Mouse (Mus musculus) lung, embryonic 16.5 days (tissue): ENCODE measurements around the gene Snx1. TPM values are rescaled to one million over a fixed set of nuclear protein-coding genes. Genes with fewer than 3 reads are reported as not detected.
A peak's percentile ranks its signal among the peaks of the same experiment; 100 is the strongest.

Experiments used
- ATAC-seq: fragments of 200-750 bp; cut with Nextera tagmentation; 2 replicates; pipeline ENCODE4 v1.8.0; 2017; ENCODE audit warnings: low read depth, mild to moderate bottlenecking, moderate library complexity
- H3K27ac ChIP-seq: fragments of 300-500 bp; sonication (generic); 2 replicates; pipeline ENCODE4 v1.5.1; 2014; ENCODE audit warnings: mild to moderate bottlenecking, control low read depth, low read length
- H3K27me3 ChIP-seq: fragments of 300-500 bp; sonication (generic); 2 replicates; pipeline ENCODE4 v1.6.1; 2014; ENCODE audit warnings: low read depth, low read length, mixed read lengths; ENCODE audit not compliant: control insufficient read depth, insufficient read depth
- H3K36me3 ChIP-seq: fragments of 300-500 bp; sonication (generic); 2 replicates; pipeline ENCODE4 v1.6.1; 2014; ENCODE audit warnings: low read length; ENCODE audit not compliant: control insufficient read depth, insufficient read depth
- H3K4me1 ChIP-seq: fragments of 300-500 bp; sonication (generic); replicated peaks from 2 replicates; pipeline ENCODE4 v1.6.1; 2014; ENCODE audit warnings: low read length, mixed read lengths; ENCODE audit not compliant: control insufficient read depth, insufficient read depth
- H3K4me2 ChIP-seq: fragments of 300-500 bp; sonication (generic); 2 replicates; pipeline ENCODE4 v1.6.1; 2014; ENCODE audit warnings: low read depth, low read length, control low read depth
- H3K4me3 ChIP-seq: fragments of 300-500 bp; sonication (generic); 2 replicates; pipeline ENCODE4 v1.5.1; 2014; ENCODE audit warnings: mild to moderate bottlenecking, low read length, control low read depth
- H3K9ac ChIP-seq: fragments of 300-500 bp; sonication (generic); 2 replicates; pipeline ENCODE4 v1.6.1; 2014; ENCODE audit warnings: low read length, control low read depth
- H3K9me3 ChIP-seq: fragments of 300-500 bp; sonication (generic); 2 replicates; pipeline ENCODE4 v1.6.1; 2016; ENCODE audit warnings: low read length; ENCODE audit not compliant: control insufficient read depth
- WGBS: fragments of 180-500 bp; shearing (Covaris S2); extraction: QIAGEN DNeasy Blood & Tissue Kit; methylation state at CpG from one replicate; pipeline ENCODE4 v1.1.7; 2014; 5-methylcytosine and 5-hydroxymethylcytosine counted together
- polyA plus RNA-seq: library from polyadenylated mRNA; unstranded; fragments of >200 nt; fragmentation: Nextera tagmentation; extraction: Ambion mirVana; gene quantifications from 2 replicates; pipeline ENCODE4 v1.2.1, GENCODE M21; 2015

Gene Snx1
- polyA plus RNA-seq, 1 experiment from 2014 or later, result 123 TPM

GRCm38 (mm10) chr9:66105168-66105567 lies 21.2 kb downstream of the Snx1 start:
- 84% methylated on average over 8 of the region's 8 CpGs for WGBS
- no peaks in the 10 kb centered on the region for H3K27me3 ChIP-seq
- H3K9me3 ChIP-seq, result no peaks in the 10 kb centered on the region
- no peak for ATAC-seq
- H3K9ac ChIP-seq, result no peak overlapping the region
- H3K27ac ChIP-seq, result no peak overlapping the region
- no peaks in the 10 kb centered on the region for H3K4me1 ChIP-seq
- H3K36me3 ChIP-seq, result peaks cover 34% of the 10 kb centered on the region
- H3K4me3 ChIP-seq, result no peak overlapping the region
- H3K4me2 ChIP-seq, result no peak overlapping the region

GRCm38 (mm10) chr9:66104601-66105000 lies 21.8 kb downstream of the Snx1 start:
- 94% methylated on average over 4 of the region's 4 CpGs for WGBS
- H3K4me3 ChIP-seq, result no peak overlapping the region
- H3K36me3 ChIP-seq, result peaks cover 34% of the 10 kb centered on the region
- H3K4me1 ChIP-seq, result no peaks in the 10 kb centered on the region
- no peak overlapping the region for H3K27ac ChIP-seq
- no peaks in the 10 kb centered on the region for H3K27me3 ChIP-seq
- no peak overlapping the region for H3K4me2 ChIP-seq
- no peak for ATAC-seq
- H3K9ac ChIP-seq, result no peak overlapping the region
- H3K9me3 ChIP-seq, result no peaks in the 10 kb centered on the region

GRCm38 (mm10) chr9:66102668-66103067 lies 23.7 kb downstream of the Snx1 start:
- Histone ChIP-seq H3K27ac (no peak overlapping the region), H3K4me1 (no peaks in the 10 kb centered on the region), H3K27me3 (no peaks in the 10 kb centered on the region), H3K9me3 (no peaks in the 10 kb centered on the region), H3K36me3 (peaks cover 27% of the 10 kb centered on the region), H3K4me3 (no peak overlapping the region), H3K4me2 (no peak overlapping the region), H3K9ac (no peak overlapping the region)
- no peak for ATAC-seq
- WGBS, result 90% methylated on average over 6 of the region's 6 CpGs

- Histone ChIP-seq H3K27ac (no peak overlapping the region), H3K9me3 (no peaks in the 10 kb centered on the region), H3K36me3 (peaks cover 26% of the 10 kb centered on the region), H3K9ac (no peak overlapping the region), H3K4me2 (no peak overlapping the region), H3K4me1 (no peaks in the 10 kb centered on the region), H3K27me3 (no peaks in the 10 kb centered on the region), H3K4me3 (no peak overlapping the region)
- no peak for ATAC-seq
- WGBS, result 80% methylated on average over 8 of the region's 8 CpGs
Observed at GRCm38 (mm10) chr9:66101577-66101976, 24.8 kb downstream of the Snx1 start.

GRCm38 (mm10) chr9:66092664-66093063 lies 33.7 kb downstream of the Snx1 start:
- Histone ChIP-seq H3K9ac (no peak overlapping the region; the same call in 1 of the 2 replicates), H3K9me3 (no peaks in the 10 kb centered on the region), H3K27me3 (no peaks in the 10 kb centered on the region), H3K4me2 (no peak overlapping the region; the same call in 1 of the 2 replicates), H3K27ac (peak overlapping the region; percentile 65), H3K4me1 (peaks cover 20% of the 10 kb centered on the region), H3K4me3 (no peak overlapping the region), H3K36me3 (peaks cover 40% of the 10 kb centered on the region)
- WGBS, result 38% methylated on average over 2 of the region's 2 CpGs
- peak; percentile 15; the same call in 1 of the 2 replicates for ATAC-seq

- no peaks in the 10 kb centered on the region for H3K27me3 ChIP-seq
- H3K27ac ChIP-seq, result peak overlapping the region; percentile 65
- no peak overlapping the region; the same call in 1 of the 2 replicates for H3K9ac ChIP-seq
- no peak overlapping the region for H3K4me2 ChIP-seq
- peaks cover 43% of the 10 kb centered on the region for H3K36me3 ChIP-seq
- ATAC-seq, result peak; percentile 78
- H3K9me3 ChIP-seq, result no peaks in the 10 kb centered on the region
- WGBS, result 32% methylated on average over 6 of the region's 6 CpGs
- H3K4me3 ChIP-seq, result no peak overlapping the region
- H3K4me1 ChIP-seq, result peaks cover 20% of the 10 kb centered on the region
Observed at GRCm38 (mm10) chr9:66091327-66092231, 34.8 kb downstream of the Snx1 start.

GRCm38 (mm10) chr9:66090593-66091244 lies 35.7 kb downstream of the Snx1 start:
- Histone ChIP-seq H3K27ac (peak overlapping the region; percentile 65), H3K4me1 (peaks cover 20% of the 10 kb centered on the region), H3K4me2 (no peak overlapping the region), H3K4me3 (no peak overlapping the region), H3K9ac (no peak overlapping the region), H3K9me3 (no peaks in the 10 kb centered on the region), H3K36me3 (peaks cover 38% of the 10 kb centered on the region), H3K27me3 (no peaks in the 10 kb centered on the region)
- no peak for ATAC-seq
- WGBS, result 67% methylated on average over 13 of the region's 13 CpGs

GRCm38 (mm10) chr9:66088411-66088810 lies 38.0 kb downstream of the Snx1 start:
- H3K27me3 ChIP-seq, result no peaks in the 10 kb centered on the region
- H3K4me3 ChIP-seq, result no peak overlapping the region
- H3K9me3 ChIP-seq, result no peaks in the 10 kb centered on the region
- no peak overlapping the region for H3K27ac ChIP-seq
- H3K4me2 ChIP-seq, result no peak overlapping the region
- 34% methylated on average over 4 of the region's 4 CpGs for WGBS
- H3K9ac ChIP-seq, result no peak overlapping the region
- ATAC-seq, result peak; percentile 15; the same call in 1 of the 2 replicates
- H3K4me1 ChIP-seq, result peaks cover 20% of the 10 kb centered on the region
- peaks cover 19% of the 10 kb centered on the region for H3K36me3 ChIP-seq

GRCm38 (mm10) chr9:66087062-66087461 lies 39.3 kb downstream of the Snx1 start:
- Histone ChIP-seq H3K4me3 (no peak overlapping the region), H3K4me2 (no peak overlapping the region), H3K36me3 (peaks cover 14% of the 10 kb centered on the region), H3K9ac (no peak overlapping the region), H3K4me1 (peaks cover 8% of the 10 kb centered on the region), H3K9me3 (no peaks in the 10 kb centered on the region), H3K27me3 (no peaks in the 10 kb centered on the region), H3K27ac (no peak overlapping the region)
- no peak for ATAC-seq
- 91% methylated on average over 7 of the region's 7 CpGs for WGBS
